Mouse (Mus musculus) megakaryocyte, embryonic 14.5 days (primary cell): ENCODE data around the gene Setd7.

Experiments
- FLI1 ChIP-seq: IDR thresholded peaks from 2 replicates; pipeline ENCODE4 v1.6.1; 2012; ENCODE audit warnings: low read length, inconsistent platforms, mixed read lengths
- GATA1 ChIP-seq: IDR thresholded peaks from 3 replicates; pipeline ENCODE4 v1.6.1; 2012; ENCODE audit warnings: mixed read lengths, low read length, inconsistent platforms, borderline replicate concordance

DNA sequence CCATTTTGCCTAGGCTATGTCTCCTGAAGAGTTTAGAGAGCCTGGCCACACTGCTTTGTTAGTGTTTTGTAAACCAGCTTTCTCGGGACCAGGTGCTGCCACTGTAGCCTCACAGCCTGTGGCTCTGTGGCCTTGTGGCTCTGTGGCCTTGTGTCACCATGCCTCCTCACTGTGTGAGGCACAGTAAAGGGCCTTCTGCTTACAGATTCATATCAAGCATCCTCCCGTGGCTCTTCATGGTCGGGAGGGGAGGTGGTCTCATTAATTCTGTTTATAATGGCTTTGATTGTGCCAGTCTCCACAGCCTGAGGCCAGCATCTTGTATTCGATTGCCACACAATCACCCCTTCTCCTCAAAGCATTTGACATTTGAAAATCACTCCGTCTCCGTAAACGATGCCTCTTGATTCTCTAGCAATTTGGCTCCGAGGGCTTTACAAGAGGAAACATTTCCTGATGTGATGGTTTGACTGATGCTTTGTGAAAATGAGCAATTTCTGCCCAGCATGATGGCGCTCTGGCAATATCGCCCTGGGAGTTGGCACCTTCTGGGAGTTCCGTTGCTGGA is 56.2 kb downstream of the Setd7 start:
- TF ChIP-seq FLI1 (no peak), GATA1 (no peak)
